Mouse (Mus musculus): ENCODE data around the gene Fam136a.
"Not testable (repeated sequence)": the region's sequence is repeated elsewhere in the genome, so short reads cannot be mapped to it uniquely, and the experiment has no call there.

Fam136a gene

GRCm38 (mm10) chr6:86365371-86366124, at the start of gene Fam136a:
TSS of gene Fam136a (plus strand) at chr6:86365646.
- DNase-seq (ENCODE audit: low read depth): peak; percentile 100

GRCm38 (mm10) chr6:86317066-86317465, 48.4 kb upstream of the Fam136a start:
- DNase-seq (ENCODE audit: low read depth): peak; percentile 65

- peak; percentile 94 for DNase-seq (ENCODE audit: low read depth)
These were observed 46.6 kb upstream of the Fam136a start for GRCm38 (mm10) chr6:86318855-86319254.

- DNase-seq (ENCODE audit: low read depth): no peak
These were observed 43.3 kb upstream of the Fam136a start for GRCm38 (mm10) chr6:86322031-86322563.

- no peak for DNase-seq (ENCODE audit: low read depth)
These were observed 42.5 kb upstream of the Fam136a start for GRCm38 (mm10) chr6:86322991-86323390.

DNA sequence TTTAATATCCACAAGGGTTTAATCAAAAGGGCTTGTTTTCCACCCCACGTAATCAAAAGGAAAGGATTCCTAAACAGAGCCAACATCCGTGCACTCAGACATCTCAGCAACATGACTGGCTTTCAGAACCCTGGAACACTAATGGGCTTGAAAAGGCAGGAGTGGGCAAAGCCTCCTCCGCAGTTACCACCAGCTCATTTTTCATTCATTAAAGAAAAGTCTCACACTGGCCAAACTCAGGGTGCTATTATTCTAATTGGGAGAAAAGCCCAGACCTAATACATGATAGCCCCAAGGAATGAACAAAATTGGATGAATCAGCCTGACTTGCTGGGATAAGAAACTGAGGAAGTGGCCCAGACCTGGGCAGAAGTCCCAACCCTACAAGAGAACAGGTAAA, 41.0 kb upstream of the Fam136a start:
- no peak for DNase-seq (ENCODE audit: low read depth)

DNA sequence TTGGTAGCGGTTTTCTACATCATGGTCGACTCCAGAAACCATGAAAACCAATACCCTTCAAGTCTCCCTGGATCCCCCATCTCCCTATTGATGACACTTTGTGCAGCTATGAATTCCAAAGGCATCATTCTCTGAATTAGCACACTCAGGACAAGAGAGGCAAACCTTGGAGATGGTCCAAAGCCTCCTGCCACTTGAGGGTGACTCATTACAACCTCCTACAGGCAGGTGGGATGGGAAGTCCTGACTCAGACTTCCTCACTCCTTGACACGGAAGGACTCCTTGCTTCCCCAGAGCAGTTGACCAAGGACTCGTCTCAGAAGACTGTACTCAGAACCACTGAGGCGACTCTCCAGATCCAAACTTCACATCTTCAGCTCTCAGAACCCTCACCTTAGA, 39.8 kb upstream of the Fam136a start:
- DNase-seq (ENCODE audit: low read depth): peak; percentile 47

DNA sequence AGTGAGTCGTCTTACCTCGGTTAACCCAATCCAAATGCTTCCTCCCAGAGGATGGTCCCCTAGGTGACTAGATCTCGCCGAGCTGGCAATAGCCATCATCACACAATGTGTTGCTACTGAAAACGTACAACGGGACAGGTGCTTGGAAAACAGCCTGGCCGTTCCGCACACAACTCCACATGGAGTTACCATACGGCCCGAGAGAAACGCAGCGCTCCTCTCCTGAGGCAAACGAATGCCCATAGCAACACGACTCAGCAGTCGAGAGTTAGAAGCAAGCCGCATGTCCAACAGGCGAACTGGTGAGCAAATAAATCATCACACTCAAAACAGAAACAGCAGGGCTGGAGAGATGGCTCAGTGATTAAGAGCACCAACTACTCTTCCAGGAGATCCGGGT, 38.6 kb upstream of the Fam136a start:
- DNase-seq (ENCODE audit: low read depth): no peak

DNA sequence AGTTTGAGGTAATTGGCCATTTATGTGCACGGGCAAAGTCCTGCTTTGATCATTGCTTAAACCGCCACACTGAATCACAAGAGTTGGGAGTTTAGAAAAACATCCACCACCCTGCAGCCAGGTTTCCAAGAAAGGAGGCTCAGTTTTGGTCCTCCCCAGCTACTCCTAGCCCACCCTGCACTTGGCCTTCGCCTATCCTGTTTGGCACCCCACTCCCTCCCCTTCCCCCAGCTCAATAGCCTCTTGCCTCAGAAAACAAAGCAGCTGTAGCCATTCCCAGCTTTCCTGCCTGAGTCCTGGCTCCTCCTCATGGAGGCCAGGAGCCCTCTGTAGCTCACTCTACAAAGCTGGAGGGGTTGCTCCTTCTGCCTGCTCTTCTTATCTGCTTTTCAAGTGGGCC, 37.1 kb upstream of the Fam136a start:
- no peak for DNase-seq (ENCODE audit: low read depth)

DNA sequence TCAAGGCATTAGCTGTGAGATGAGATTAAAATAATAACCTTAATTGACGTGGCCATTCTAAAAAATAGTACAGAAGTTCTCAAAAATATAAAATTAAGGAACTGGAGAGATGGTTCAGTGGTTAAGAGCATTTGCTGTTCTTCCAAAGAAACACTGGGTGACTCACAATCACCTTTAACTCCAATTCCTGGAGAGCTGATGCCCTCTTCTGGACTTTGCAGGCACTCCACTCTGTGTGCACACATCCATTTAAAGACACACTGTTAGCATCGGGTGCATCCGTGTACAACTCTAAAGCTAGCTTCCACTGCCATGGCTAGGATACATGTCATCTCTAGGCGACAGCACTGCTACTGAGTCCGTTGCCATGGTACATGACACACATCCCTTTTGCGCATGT, 35.5 kb upstream of the Fam136a start:
- DNase-seq (ENCODE audit: low read depth): no peak

DNA sequence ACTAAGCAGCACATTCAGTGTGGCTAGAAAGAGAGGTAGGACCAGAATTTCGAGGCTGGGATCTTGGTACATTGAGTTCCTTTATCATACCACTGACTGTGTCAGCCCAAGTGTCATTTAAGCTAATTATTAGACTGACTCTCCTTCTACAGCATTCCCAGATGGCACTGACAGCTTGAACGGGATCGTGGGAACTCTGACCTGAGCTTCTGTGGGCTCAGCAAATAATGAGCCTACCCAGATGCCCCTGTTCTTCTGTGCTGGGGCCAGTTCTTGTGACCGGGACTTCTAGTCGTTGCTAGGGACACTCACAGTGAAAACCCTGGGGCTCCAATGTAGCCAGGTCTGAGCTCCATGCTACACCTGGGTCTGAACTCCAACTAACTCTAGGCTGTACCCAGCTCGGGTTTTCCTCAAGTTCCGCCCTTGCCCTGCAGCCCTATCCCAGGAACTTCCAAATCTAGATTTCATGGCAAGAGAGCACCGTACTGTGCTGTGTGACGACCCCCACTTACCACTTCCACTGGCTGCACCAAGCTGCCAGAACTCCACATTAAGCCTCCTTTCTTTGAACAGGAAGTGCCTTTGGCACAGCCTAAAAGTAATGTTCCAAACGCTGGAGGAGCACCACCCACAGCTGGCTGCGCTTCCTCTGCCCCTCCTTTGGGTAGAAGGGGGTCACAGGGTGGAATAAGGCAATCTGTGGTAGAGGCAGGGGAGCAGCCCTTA, 30.2 kb upstream of the Fam136a start:
- DNase-seq (ENCODE audit: low read depth): no peak

- no peak for DNase-seq (ENCODE audit: low read depth)
These were observed 29.6 kb upstream of the Fam136a start for GRCm38 (mm10) chr6:86335860-86336259.

DNA sequence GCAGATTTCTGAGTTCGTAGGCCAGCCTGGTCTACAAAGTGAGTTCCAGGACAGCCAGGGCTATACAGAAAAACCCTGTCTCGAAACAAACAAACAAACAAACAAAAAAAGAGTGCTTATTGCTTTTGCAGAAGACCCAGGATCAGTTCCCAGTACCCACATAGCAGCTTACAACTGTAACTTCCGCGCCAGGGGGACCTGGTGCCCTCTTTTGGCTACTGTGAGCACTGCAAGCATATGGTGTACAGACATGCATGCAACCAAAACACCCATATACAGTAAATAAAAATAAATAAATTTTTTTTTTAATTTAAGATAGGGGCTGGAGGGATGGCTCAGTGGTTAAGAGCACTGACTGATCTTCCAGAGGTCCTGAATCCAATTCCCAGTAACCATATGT, 29.1 kb upstream of the Fam136a start:
- DNase-seq (ENCODE audit: low read depth): not testable (repeated sequence)

DNA sequence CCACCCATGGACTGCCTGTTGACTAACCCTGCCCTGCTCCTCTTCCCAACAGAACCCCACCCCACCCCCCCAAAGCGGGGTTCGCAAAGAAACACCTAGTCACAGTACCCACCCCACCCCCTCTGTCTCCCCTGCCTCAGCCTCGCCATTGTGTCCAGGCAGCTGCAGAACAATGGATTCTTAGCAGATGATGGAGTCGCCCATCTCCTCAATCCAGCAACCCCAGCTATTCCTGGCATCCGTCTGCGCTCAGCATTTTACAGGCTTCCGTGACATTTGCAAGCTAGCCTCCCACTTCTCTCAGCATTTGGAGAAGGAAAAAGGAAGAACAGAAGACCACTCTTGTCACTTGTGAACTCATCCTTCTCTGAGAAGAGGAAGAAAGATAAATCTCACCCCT, 21.8 kb upstream of the Fam136a start:
- DNase-seq (ENCODE audit: low read depth): no peak

DNA sequence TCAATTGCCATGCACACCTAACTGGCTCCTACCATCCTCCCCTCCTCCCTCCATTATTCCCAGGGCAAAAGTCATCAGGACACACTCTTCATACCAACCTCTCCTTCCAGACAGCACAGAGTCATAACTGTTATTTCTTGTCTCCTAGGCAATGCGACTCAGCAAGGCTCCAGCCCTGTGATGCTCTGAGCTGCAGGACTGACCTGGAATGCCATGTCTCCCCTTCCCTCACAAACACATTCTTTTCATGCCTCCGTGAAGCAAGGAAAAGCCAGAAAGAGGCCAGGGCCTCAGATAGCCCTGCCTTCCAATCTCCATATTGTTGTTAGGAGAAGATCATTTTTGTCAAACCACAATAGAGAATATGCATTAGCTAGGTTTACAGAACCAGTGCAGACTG, 19.4 kb upstream of the Fam136a start:
- DNase-seq (ENCODE audit: low read depth): no peak

DNA sequence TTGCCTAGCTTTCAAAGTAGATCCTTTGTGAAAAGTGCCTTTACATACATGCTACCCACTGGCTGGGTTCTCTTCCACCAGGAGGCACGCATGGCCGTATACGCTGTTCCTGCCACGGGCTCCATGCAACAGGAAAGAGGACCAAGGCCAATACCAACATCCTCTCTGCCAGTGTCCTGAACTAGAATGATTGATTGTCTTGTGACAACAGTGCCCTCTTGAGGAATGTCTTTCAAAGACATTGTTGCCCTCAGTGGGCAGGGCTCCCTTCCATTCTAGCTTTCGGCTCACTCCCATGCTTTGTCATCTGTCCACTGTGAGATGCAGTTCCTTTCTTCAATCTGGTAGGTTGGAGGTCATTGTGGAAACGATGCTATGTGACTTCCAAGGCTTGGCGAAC, 16.2 kb upstream of the Fam136a start:
- peak; percentile 57 for DNase-seq (ENCODE audit: low read depth)

DNA sequence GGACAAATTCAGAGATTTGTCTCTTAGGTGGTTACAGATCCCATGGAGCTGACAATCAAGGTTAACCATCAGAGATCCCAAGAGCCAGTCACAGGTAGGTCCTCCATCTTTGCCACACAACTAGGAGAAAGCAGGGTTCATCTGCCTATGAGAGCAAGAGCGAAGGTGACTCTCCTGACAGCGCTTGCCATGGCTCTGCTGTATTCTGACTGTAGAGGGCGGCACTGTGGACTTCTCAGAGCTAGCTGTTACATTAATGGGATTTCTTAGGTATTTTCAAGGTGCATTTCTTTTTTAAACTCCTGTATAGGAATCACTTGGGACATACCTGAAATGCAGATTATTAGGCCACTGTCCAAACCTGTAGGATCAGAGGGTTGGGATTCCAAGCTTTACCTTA, 10.5 kb upstream of the Fam136a start:
- DNase-seq (ENCODE audit: low read depth): no peak

- DNase-seq (ENCODE audit: low read depth): no peak
These were observed 8.5 kb upstream of the Fam136a start for GRCm38 (mm10) chr6:86356956-86357355.

DNA sequence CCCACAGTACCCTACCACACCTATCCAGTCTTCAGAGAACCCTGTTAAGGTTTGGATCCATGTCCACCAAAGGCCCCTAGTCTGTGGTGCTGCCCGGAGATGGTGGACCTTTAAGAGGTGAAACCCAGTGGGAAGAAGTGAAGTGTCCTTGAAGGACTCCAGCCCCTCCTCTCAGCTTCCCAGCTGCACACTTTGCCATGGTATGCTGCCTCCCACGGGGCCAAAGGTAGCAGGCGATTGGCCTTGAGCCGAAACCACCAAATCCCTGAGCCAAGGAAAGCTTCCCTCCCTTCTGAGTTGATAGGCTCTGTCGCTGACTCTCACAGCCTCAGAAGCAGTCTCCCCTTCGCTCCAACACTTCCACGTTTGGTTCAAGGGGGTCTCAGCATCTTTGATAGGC, 4.8 kb upstream of the Fam136a start:
- DNase-seq (ENCODE audit: low read depth): peak; percentile 38

DNA sequence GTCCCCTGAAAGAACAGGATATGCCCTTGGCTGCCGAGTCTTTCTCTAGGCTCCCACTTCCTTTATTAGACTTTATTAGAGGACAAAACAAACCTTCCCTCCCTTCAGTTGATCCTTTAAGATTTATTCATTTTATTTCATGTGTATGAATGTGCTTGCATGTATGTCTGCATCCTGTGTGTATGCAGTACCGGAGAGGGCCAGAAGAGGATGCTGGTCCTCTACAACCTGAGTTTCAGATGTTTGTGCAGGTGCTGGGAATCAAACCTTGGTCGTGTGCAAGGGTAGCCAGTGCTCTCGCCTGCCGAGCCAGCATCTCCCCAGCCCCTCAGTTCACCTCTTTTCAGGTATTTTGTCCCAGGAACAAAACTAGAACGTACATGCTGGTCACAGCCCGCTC, 4.1 kb upstream of the Fam136a start:
- DNase-seq (ENCODE audit: low read depth): no peak

GRCm38 (mm10) chr6:86364442-86365141, 854 bp upstream of the Fam136a start:
- DNase-seq (ENCODE audit: low read depth): peak; percentile 93

DNA sequence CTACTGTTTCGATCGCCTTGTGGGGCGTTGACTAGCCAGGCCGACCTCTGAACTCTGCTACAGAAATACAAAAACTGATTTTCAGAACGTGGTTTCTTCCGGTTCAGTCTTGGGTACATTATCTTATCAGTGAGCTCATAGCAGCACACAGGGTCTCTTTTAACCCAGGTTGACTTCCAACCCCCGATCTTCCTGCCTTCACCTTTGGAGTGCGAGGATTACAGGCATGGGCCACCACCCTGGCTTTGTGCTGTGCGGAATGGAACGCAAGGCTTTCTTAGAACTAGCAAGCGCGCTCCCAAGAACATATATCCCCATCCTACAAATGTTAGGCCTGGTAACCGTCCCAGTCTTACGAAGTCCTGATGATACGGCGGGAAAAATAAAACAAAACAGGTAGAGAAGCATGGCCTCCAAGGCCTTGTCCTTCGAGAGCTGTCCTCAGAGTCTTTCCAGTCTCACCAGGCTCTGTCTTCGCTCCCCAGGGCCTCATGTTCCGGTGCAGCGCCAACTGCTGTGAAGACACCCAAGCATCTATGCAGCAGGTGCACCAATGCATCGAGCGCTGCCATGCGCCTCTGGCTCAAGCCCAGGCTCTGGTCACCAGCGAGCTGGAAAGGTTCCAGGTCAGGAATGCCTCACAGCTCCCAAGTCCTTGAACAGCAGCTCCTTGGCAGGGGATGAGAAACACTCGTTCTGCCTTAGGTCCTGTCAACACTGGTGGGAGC, 843 bp downstream of the Fam136a start:
- DNase-seq (ENCODE audit: low read depth): peak; percentile 36

Measured in NIH3T3 (cell line).